ENCODE assay signal across 8 mouse cellular contexts in the genomic region with DNA sequence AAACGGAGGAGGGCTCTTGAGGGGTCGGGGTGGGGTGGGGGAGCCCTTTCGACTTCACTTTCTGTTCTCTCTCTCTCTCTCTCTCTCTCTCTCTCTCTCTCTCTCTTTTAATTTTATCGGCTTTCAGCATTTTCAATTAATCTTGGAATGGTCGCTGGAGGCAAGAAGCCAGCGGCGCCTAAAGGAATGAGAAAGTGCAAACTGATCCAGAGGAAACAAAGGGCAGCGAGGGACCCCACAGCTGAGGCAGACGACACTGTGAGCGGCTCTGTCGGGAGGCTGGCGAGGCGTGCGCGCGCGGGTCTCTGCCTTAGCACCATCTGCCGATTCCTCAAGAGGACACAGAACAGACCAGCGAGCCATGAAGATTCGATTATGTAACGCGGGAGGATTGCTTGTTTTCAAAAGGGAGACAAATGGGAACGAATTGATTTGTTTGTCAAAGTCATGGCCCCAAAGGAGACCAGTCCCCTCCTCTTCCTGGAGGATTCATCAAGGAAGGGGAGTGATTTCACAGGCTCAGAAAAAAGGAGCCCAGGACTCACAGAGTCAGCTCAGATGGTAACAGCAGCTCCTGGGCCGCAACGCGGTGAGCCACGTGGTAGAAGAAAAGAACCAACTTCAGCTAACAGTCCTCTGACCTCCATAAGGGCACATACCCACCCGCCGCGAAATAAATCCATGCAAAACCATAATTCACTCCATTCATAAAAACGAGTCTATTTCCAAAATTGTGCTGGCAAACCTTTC. TPM values are rescaled to one million over a fixed set of nuclear protein-coding genes. Genes with fewer than 3 reads are reported as not detected.
DNase-seq lines count a peak whose midpoint lies in the region; ATAC-seq lines count a peak whose summit lies in the region.

No protein-coding gene starts in this region.

- peak overlapping the region; percentile 23 for H3K4me3 ChIP-seq in intestine, embryonic 15.5 days (replicated peaks)
- H3K4me3 ChIP-seq in liver, embryonic 12.5 days: peak overlapping the region; percentile 35
- peak overlapping the region; percentile 31 for H3K4me3 ChIP-seq in neural tube, embryonic 15.5 days (replicated peaks)

- 0 out of 2 replicates have a peak, but pooled peaks cover 6% of the 10 kb centered on the region for H3K27me3 ChIP-seq in intestine, embryonic 15.5 days (replicated peaks)
- H3K27me3 ChIP-seq in liver, embryonic 12.5 days (replicated peaks): peaks cover 65% of the 10 kb centered on the region
- H3K27me3 ChIP-seq in neural tube, embryonic 15.5 days (replicated peaks): no peaks in the 10 kb centered on the region

- no peak overlapping the region for H3K27ac ChIP-seq in intestine, embryonic 15.5 days
- no peak overlapping the region for H3K27ac ChIP-seq in liver, embryonic 12.5 days
- peak overlapping the region; percentile 77 for H3K27ac ChIP-seq in neural tube, embryonic 15.5 days (replicated peaks)

- H3K36me3 ChIP-seq in intestine, embryonic 15.5 days: no peaks in the 10 kb centered on the region
- no peaks in the 10 kb centered on the region for H3K36me3 ChIP-seq in liver, embryonic 12.5 days
- no peaks in the 10 kb centered on the region for H3K36me3 ChIP-seq in neural tube, embryonic 15.5 days

- peak overlapping the region; percentile 6; the same call in 1 of the 2 replicates for H3K9ac ChIP-seq in intestine, embryonic 15.5 days
- no peak overlapping the region for H3K9ac ChIP-seq in liver, embryonic 12.5 days
- peak overlapping the region; percentile 30 for H3K9ac ChIP-seq in neural tube, embryonic 15.5 days (replicated peaks)

- peak; percentile 42 for DNase-seq in adrenal gland, adult 2 months
- DNase-seq in adrenal gland, postnatal 4 days (ENCODE audit: low spot score in 2 of 2): no peak
- DNase-seq in cerebellum, postnatal 10 days: peak; percentile 85 to 86
- DNase-seq in ovary, postnatal 36 days (ENCODE audit: low spot score): no peak

- 3% methylated on average over 31 of the region's 31 CpGs for WGBS in intestine, embryonic 15.5 days
- 4% methylated on average over 31 of the region's 31 CpGs for WGBS in liver, embryonic 12.5 days (ENCODE audit: insufficient replicate concordance)
- WGBS in neural tube, embryonic 15.5 days: 2% methylated on average over 31 of the region's 31 CpGs

- peak overlapping the region; percentile 60 for H3K4me2 ChIP-seq in intestine, embryonic 15.5 days (replicated peaks)
- H3K4me2 ChIP-seq in liver, embryonic 12.5 days: peak overlapping the region; percentile 61
- H3K4me2 ChIP-seq in neural tube, embryonic 15.5 days: peak overlapping the region; percentile 58

- H3K4me1 ChIP-seq in intestine, embryonic 15.5 days (replicated peaks): 0 out of 2 replicates have a peak, but pooled peaks cover 12% of the 10 kb centered on the region
- peaks cover 26% of the 10 kb centered on the region for H3K4me1 ChIP-seq in liver, embryonic 12.5 days
- peaks cover 25% of the 10 kb centered on the region for H3K4me1 ChIP-seq in neural tube, embryonic 15.5 days

- ATAC-seq in granulocyte monocyte progenitor cell, adult 5-6 weeks (replicated peaks; ENCODE audit: poor library complexity, severe bottlenecking): peak; percentile 48; the same call in 1 of the 2 replicates
- peak; percentile 71; the same call in 1 of the 2 replicates for ATAC-seq in intestine, embryonic 15.5 days
- ATAC-seq in liver, embryonic 12.5 days: no peak
- ATAC-seq in neural tube, embryonic 15.5 days (ENCODE audit: low FRiP score): peak; percentile 80; the same call in 1 of the 2 replicates

- H3K9me3 ChIP-seq in intestine, embryonic 15.5 days: no peaks in the 10 kb centered on the region
- H3K9me3 ChIP-seq in liver, embryonic 12.5 days (replicated peaks): no peaks in the 10 kb centered on the region
- no peaks in the 10 kb centered on the region for H3K9me3 ChIP-seq in neural tube, embryonic 15.5 days (replicated peaks)

RNA-seq across cellular contexts. Expression of a gene that starts 10.6 kb away (rescaled TPM):
- total RNA-seq in adrenal gland, adult 2 months (2021): 10 to 100 TPM; 37.7 to 57.1 TPM
- polyA plus RNA-seq in adrenal gland, adult 2 months (2012; rRNA removed): 45.7 and 61.7 TPM in 2 replicates
- 1 to 10 TPM; 4.5 to 5.0 TPM for total RNA-seq in adrenal gland, postnatal 4 days (2021)
- not detected in 2 replicates for total RNA-seq in granulocyte monocyte progenitor cell, adult 5-6 weeks (2014; fragmentation: Nextera tagmentation)
- not detected in 2 replicates for total RNA-seq in granulocyte monocyte progenitor cell, adult 5-6 weeks (2017)
- polyA plus RNA-seq in intestine, embryonic 15.5 days (2015; fragmentation: Nextera tagmentation; extraction: Ambion mirVana): 1.5 and 2.3 TPM in 2 replicates
- 0.20 and 0.36 TPM in 2 replicates for polyA plus RNA-seq in liver, embryonic 12.5 days (2016; fragmentation: Nextera tagmentation; extraction: Ambion mirVana)
- 17.4 and 23.1 TPM in 2 replicates for polyA plus RNA-seq in neural tube, embryonic 15.5 days (2015; fragmentation: Nextera tagmentation; extraction: Ambion mirVana)

RNA-seq across cellular contexts. Expression of a gene that starts 30.9 kb away (rescaled TPM):
- 10 to 100 TPM; 53.1 to 84.0 TPM for total RNA-seq in adrenal gland, adult 2 months (2021)
- 194 and 250 TPM in 2 replicates for polyA plus RNA-seq in adrenal gland, adult 2 months (2012; rRNA removed)
- total RNA-seq in adrenal gland, postnatal 4 days (2021): 10 to 100 TPM; 45.9 to 46.8 TPM
- total RNA-seq in granulocyte monocyte progenitor cell, adult 5-6 weeks (2014; fragmentation: Nextera tagmentation): 92.9 and 109 TPM in 2 replicates
- 74.0 and 75.4 TPM in 2 replicates for total RNA-seq in granulocyte monocyte progenitor cell, adult 5-6 weeks (2017)
- polyA plus RNA-seq in intestine, embryonic 15.5 days (2015; fragmentation: Nextera tagmentation; extraction: Ambion mirVana): 126 and 128 TPM in 2 replicates
- polyA plus RNA-seq in liver, embryonic 12.5 days (2016; fragmentation: Nextera tagmentation; extraction: Ambion mirVana): 140 and 143 TPM in 2 replicates
- 117 and 127 TPM in 2 replicates for polyA plus RNA-seq in neural tube, embryonic 15.5 days (2015; fragmentation: Nextera tagmentation; extraction: Ambion mirVana)

RNA-seq across cellular contexts. Expression of a gene that starts 46.8 kb away (rescaled TPM):
- total RNA-seq in adrenal gland, adult 2 months (2021): 100 to 1,000 TPM; 165 to 185 TPM
- 74.7 and 96.9 TPM in 2 replicates for polyA plus RNA-seq in adrenal gland, adult 2 months (2012; rRNA removed)
- total RNA-seq in adrenal gland, postnatal 4 days (2021): 100 to 1,000 TPM; 208 to 242 TPM
- 247 and 279 TPM in 2 replicates for total RNA-seq in granulocyte monocyte progenitor cell, adult 5-6 weeks (2014; fragmentation: Nextera tagmentation)
- total RNA-seq in granulocyte monocyte progenitor cell, adult 5-6 weeks (2017): 290 and 318 TPM in 2 replicates
- 89.9 and 113 TPM in 2 replicates for polyA plus RNA-seq in intestine, embryonic 15.5 days (2015; fragmentation: Nextera tagmentation; extraction: Ambion mirVana)
- 46.8 and 49.2 TPM in 2 replicates for polyA plus RNA-seq in liver, embryonic 12.5 days (2016; fragmentation: Nextera tagmentation; extraction: Ambion mirVana)
- 34.3 and 40.4 TPM in 2 replicates for polyA plus RNA-seq in neural tube, embryonic 15.5 days (2015; fragmentation: Nextera tagmentation; extraction: Ambion mirVana)

Comparison
In these comparisons a context has a peak if more than half of its experiments do, and no peak if none do; other contexts are left out.
1. DNase-seq: peak in adrenal gland, adult 2 months (single experiment) and cerebellum, postnatal 10 days (2 of 2); none in adrenal gland, postnatal 4 days (0 of 2) and ovary, postnatal 36 days (single experiment).
2. Peak in every context shown above with its lines, with median percentiles within 50 percentile points of each other: H3K4me2 ChIP-seq and H3K4me3 ChIP-seq.